Mouse (Mus musculus) mesoderm, embryonic 11.5 days (tissue): ENCODE measurements around the gene Ppp3ca.
A peak's percentile ranks its signal among the peaks of the same experiment; 100 is the strongest.

Experiments
- DNase-seq: peaks from one replicate; pipeline ENCODE4 v3.0.0-alpha.2; 2012; ENCODE audit warnings: low read depth, low spot score

The Ppp3ca gene

DNA sequence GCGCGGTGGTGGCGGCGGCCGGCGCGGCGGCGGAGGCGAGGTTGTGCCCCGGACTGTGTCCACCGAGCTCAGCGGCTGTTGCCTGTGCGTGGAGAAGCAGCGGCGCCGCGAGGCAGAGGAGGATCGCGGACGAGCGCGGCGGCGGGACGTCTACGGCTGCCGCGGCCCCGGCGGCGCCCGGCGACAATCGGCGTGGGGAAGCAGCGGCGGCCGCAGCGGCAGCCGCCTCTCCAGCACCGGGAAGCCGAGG lies at the start of gene Ppp3ca:
Gene Ppp3ca, plus strand, starts transcription at position 15 of the 250 bp plus-strand sequence.
- DNase-seq, result no peak

DNA sequence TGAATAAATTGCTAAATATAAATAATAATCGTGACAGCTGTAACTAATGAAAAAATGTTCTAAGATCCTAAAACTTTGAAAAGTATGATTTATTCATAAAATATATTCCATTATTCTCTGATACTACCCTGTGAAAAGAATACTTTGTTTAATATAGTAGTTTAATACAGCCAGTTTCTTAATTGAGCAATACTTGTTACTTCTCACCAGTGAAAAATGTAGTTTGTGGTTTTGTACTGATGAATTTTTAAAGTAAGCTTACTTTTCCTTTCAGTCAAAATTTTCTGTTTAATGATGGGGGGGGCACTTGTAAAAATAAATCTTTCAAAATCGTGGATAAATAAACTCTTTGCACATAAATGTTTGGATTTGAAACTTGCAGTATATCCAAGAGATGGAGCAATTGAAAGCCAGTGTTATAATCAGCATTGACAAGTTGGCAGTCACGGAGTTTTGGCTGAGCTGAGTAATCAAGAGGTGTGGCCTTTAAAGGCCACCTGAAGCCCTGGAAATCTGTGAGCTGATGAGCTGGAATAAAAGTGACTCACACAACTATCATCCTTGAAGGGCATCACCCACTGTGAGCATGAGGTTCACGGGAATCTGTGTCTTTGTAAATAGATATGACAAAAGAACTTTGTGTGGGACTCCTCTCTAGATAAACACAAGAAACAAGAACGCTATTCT lies 29.2 kb upstream of the Ppp3ca start:
- no peak for DNase-seq

DNA sequence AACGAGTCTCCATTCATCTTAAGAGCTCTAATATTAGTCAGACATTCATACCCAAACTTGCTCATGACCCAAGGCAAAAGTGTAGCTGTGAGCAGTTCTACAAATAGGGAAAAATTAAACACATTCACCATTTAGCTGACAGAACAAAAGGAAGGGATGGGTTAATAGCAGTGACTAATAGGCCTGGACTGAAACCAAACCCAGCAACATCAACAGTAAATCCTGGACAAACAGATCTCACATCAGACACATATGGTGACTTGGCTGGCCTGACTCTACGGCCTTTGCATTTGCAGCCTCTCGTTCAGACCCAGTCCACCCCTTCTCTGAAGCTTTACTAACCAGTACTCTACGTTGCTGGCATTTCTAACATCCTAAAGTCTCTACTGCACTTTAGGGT lies 19.0 kb upstream of the Ppp3ca start:
- no peak for DNase-seq

DNA sequence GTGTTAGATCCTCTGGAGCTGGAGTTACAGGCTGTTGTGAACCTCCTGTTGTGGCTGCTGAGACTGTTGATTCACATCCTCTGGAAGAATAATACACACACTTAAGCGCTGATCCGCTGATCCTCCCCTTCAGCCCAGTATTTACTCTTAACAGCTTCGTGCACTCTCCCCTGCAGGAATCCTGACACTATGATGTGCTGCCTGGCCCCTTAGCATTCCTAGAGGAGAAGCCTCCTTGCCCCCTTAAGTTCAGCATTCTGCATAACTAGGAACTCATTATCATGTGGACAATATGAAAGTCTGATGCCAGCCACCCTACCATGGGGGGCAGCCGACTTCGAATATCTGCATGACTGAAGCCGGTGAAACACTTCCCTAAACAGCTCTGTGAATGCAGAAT lies 18.4 kb upstream of the Ppp3ca start:
- DNase-seq, result no peak

DNA sequence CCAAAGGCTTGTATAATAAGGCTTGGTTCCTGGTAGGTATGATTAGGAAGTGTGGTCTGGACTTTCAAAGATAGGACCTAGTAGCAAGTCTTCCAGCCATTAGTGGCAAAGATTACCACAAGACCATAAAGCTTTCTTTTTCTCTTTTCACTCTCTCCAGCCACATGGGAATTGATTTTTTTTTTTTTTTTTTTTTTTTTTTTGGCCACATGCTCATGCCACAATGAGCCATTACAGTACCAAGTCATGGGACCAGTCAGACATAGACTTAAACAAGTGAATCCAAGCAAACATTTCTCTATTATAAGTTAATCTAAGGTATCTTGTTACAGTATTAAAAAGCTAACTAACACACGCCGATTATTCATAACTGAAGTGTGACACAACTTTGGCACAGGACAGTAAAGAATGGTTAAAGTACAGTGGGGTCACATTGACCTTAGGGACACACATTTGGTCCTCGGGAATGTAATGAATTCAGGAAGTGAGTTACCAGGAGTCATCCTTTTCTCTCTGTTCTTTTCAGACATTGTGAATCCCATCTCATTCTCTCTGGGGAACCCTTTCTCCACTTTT lies 13.4 kb upstream of the Ppp3ca start:
- DNase-seq, result no peak

DNA sequence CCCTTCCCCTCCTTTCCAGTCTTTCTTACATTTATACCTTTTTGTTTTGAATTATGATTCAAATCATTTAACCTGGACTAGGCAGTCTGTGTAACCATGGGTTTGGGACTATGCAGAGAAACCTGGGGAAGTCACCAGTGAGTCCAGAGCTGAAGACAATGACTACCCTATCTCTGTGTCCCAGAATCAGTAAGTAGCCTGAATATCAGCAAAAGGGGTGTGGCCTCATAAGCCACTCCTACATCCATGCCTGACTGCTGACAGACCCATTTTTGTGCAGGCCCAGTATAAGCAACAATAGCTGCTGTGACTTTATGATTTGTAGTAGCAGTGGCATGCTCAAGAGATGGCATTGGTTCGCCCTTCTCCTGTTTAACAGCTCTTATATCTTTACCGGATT lies 11.2 kb upstream of the Ppp3ca start:
- no peak for DNase-seq

DNA sequence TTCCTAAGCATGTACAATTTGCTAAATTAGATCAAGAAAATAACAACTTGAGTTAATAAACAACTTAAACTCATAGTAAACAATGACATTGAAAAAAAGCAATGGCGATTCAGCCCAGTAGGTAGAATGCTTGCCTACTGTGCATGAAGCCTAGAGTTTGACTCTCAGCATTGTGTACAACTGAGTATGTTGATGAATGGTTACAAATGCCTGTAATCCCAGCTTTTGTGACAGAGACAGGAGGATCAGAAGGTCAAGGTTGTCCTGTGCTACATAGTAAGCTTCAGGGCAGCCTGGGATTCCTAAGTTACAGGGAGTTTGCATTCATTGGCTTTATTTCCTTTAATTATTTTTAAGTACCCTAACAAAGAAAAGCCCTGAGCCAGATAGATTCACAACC lies 4.8 kb upstream of the Ppp3ca start:
- no peak for DNase-seq

DNA sequence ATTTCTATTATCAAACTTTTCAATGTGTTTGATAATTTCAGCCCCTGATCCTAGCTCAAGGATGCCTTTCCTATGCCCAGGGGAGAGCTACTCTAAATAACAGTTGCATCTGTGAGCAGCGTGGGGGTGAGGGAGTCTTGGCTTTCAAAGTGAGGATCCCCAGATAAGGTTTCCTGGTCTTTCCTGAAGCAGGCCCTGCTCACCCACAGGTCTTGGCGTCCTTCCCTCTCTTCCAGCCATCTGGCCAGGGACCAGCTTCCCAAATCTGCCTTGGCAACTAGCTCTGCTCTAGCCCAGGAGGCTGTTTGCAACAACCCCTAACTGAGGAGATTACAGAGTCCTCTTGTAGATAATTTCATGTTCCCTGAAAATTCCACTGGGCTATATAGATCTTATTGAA lies 1.9 kb upstream of the Ppp3ca start:
- DNase-seq, result no peak

DNA sequence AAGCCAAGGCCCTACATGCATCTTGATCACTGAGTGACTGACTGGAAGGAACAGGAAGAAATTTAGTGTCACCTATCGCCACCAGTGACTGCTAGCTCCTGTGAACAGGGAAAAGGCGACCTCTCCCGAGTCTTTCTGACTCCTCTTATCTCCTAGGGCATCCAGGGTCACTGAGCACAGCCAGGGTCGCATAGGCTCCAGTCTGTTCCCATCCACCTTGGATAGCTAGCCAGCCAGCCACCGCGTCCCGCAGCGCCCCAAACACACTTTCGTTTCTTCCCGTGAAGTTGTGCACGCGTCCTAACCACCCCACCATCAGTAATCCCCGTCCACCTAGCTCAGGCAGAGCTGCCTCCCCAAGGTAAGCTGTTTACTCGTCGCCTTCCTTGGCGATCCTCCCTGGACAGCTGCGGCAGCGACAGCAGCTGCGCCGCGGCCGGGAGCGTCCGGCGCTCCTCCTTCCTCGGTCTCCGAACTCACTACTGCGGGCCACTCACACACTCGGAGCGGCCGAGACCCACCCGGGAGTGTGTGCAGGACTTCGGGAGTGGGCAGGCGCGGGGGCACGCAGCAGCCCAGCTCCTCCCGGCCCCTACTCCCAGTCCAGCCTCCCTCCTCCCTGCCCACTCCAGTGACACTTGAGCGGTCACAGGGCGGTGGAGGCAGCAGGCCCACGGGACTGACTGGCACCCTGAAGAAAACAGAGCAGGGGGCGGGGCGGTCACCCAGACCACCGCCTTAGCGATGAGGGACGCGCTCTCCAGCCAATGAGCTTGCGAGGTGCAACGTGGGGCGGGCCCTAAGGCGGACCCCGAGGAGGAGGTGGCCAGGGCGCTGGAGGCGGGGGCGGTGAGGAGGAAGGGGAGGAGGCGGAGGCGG lies 454 bp upstream of the Ppp3ca start:
- DNase-seq, result peak; percentile 97

DNA sequence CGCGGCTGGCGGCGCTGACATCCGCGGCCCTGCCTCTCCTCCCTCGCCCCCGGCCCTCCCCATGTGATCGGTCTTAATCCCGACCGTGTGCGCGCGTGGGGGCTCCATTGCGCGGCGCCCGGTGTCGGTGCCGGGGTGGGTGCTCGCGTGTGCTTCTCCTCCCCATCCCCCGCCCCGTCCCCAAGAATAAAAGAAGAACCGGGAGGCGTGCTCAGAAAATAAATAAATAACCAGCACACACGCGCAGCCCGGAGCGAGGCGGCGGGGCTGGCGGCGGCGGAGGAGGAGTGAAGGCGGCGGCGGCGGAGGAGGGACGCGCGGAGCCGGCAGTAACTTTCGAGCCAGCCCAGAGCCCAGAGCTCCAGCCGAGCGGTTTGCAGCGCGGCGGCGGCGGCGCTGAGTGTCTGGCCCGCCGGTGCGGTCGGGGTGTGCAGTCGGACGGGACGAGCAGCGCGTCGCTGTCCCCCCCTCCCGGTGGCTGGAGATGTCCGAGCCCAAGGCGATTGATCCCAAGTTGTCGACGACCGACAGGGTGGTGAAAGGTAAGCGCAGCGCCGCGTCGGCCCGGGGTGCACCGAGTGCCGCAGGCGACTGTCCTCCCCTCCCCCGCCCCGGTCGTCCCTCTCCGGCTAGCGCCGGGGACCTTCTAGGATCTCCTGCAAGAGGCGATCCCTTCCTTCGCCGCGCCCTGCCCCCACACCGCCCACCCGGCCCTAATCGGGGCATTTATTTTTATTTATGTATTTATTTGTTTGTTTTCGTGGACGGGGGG lies 622 bp downstream of the Ppp3ca start:
- peak; percentile 75 for DNase-seq

DNA sequence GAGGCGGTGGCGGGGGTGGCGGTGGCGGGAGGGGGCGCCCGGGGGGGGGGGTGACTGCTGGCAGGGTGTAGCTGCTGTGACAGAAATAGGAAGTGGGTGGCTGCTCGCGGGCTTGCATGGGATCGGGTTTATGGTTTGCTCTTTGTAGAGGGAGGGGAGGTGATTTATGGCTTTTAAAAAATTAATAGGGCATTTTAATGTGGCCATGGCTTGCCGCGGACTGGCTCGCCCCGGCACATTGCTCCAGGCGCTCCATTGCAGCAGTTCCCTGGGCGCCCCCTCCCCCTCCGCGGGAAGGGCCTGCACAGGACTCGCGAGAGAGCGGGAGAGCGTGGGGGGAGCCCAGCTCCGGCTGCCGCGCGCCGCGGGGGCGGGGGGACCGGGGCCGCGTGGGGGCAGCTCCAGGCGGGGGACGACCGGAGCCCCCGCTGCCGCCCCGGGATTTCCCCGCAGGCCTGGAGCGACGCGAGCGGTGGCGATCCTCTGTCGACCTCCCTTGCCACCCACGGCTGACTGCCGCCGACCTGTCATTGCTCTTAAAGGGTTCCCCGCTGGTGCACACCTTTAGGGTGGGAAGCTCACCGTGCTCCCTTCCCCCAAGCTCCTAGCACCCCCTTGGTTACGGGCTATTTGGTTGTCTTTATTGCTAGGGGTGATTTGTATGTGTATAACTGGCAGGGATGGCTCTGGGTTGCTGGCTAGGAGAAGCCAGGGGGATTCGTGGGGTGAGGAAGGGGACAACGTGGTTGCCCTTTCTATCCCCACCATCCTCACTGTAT lies 1.4 kb downstream of the Ppp3ca start:
- peak; percentile 87 for DNase-seq

DNA sequence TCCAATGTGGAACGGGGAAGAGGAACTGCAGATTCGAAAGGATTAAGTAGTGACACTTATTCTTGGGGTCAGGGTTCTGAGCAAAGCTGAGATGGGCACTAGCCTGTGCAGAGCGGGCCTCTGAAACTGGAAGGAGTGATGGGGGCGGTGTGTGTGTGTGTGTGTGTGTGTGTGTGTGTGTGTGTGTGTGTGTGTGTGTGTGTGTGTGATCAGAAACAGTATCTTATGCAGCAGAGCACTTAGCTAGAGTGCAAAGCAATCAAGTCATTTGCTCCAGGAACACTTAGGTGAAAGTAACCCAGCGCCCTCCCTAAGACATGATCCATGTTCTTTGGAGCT lies 2.0 kb downstream of the Ppp3ca start:
- DNase-seq, result no peak

DNA sequence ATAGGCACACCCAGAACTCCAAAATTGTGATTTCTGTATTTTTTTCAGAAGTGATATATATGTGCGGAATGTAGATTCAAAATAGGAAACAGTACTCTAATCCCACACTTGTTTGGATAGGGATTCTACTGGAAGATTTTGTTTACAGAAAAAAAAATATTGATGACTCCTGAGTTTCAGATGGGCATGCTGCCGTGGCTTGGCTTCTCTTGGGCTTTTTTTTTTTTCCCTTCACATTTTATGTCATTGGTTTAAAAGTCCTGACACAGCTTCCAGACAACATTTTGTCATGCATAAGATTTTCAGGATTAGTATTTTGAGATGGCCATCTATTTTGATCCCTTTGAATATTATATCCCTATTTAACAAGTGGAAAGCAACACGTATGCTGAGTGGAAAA lies 2.9 kb downstream of the Ppp3ca start:
- no peak for DNase-seq

DNA sequence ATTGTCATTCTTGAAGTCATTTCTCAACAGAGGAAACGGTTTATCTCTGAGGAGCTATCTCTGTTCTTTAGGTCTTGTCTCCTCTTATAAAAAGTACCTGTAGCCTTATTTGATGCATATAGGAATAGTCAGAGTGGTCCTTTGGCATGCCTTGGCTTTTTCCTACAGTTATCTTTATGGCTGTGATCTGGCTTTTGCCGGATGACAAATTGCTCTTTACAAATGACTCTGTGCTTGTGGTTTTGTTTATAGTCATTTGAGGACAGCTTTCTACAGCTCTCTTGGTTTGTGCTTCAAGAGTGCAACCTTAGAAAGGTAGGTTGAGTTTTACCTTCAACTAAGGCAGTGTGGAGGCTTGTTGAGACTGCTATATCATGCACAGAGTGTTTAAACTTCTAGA lies 3.4 kb downstream of the Ppp3ca start:
- DNase-seq, result no peak

DNA sequence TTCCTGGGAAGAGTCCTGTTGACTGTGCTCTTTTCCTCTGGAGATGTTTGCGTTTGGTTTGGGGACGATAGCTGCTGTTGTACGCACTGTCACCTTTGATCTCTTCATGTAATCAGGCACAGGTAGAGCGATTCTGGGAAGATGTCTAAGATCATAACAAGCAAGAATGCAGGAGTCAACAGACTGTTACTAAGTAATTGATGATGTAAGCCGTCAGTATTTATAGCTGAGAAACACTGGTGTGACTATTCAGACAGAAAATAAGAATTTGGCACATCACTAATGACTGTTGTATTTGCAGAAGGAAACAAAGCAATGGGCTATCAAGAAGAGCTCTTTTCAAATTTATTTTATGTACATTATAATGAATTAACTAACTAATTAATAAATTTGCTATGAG lies 4.6 kb downstream of the Ppp3ca start:
- DNase-seq, result no peak

DNA sequence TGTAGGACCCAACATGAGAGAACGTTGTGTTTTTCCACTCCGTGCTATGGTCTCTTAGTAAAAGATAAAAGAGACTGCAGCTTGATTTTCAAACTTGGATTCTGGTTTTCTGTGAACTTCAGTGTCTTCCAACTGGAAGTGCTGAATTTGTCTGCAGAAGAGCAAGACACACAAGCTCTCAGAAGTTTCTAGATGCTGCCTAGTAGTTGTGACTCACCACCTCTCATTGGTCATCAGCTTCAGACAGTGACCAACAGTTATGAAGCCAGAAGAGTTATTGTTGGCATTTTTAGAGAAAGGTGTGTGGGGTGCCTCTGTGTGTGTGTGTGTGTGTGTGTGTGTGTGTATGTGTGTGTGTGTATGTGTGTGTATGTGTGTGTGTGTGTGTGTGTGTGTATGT lies 7.1 kb downstream of the Ppp3ca start:
- DNase-seq, result no peak

DNA sequence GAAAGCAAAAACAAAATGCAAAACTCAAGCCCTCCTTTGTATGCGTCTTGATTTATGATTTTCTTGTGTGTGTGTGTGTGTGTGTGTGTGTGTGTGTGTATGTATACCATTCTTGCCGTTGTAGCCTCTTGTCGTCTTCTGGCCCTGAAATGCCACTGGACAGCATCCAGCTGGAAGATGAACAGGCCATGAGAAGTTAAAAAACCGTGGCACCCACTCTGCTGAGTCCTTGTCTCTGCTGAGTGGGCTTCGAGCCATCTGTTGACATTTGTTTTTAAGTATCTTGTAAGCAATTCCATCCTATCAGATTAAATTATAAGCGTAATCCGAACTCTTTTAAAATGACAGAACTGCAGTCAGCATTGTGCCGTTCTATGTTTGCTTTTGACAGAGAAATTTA lies 8.5 kb downstream of the Ppp3ca start:
- no peak for DNase-seq

DNA sequence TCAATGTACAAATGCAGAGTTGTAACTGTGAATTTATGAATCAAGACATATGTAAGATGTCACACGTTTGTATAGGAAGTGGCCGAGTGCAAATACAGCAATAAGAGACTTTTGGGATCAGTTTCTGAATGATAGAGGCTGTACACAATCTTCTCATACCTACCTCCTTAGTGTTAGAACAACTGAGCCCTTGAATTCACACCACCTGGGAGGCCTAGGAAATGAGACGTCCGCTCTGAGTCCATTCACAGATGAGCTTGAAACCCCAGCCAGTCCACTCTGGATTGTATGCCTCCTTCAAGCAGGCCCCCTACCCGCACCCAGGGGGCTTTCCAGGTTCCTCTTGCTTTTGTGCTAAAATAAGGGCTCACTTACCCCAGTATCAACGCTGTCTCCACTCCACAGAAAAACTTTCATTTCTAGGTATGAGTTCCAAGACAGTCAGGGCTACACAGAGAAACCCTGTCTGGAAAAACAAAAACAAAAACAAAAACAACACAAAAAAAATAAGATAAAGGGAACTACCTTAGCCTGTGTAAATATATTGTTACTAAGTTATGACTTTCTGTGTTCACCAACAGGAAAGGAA lies 10.1 kb downstream of the Ppp3ca start:
- DNase-seq, result no peak

DNA sequence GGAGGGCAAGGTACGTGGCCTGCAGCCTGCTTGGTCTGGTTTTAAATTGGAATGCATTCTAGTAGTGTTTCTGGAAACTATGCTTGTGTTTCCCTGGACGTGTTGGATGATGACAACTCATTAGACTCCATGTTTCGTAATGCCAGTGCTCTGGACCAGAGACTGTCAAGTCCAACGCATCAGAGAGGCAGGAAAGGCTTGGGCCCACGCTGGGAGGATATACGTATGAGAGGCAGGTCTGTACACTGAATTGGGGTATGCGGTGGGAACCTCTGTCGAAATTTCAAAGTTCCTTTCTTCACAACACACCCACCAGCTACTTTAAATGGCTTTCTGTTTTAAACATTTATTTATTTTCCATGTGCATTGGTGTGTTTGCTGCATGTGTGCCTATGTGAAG lies 12.3 kb downstream of the Ppp3ca start:
- DNase-seq, result no peak

DNA sequence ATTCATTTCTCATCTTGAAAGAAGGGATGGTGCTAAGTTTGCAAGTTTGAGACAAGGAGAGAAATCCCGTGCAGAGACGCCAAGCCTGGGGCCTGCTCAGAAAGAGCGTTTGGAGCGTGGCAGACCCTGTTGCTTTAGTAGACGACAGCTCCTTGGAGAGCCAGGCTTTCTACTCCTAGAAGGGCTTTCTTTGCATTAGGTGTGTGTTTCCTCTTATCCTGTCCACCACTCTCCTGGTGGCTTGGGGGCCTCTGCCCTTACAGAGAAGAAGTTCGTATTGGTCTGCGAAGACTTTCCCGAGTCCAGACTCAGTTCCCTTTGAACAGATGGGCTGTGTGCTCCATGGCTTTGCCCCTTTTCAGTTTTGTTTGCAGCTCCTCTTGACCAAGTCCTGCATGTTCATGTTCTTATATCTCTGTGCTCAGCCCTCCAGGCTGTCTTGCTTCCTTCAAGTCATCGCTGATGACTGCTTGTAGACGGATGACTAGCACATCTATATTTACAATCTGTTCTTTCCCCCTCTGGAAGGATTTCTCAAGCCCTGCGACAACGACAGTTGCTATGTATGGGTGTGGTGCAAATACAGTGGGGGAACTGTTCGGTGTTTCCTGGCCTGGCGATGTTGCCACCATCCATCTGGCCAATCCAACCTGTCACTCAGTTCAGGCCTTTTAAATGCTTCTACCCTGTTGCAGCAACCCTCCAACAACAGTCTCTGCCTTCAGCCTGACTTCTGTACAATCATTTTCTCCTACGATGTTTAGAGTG lies 14.5 kb downstream of the Ppp3ca start:
- DNase-seq, result no peak

DNA sequence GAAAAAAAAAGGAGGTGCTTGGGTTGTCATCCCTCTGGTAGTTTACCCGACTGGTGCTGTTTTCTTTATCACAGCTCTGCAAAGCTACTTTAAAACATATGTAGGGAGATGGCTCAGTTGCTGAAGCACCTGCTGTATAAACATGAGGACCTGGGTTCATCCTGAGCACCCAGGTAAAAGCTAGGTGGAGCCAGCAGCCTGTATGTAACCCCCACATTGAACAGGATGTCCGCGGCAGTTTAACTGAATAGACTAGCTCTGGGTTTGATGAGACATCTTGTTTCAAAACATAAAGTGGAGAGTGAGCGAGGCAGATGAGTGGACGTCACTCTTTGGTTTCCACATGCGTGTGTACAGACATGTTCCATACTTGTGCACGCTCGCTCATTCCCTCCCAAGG lies 16.5 kb downstream of the Ppp3ca start:
- no peak for DNase-seq
